Mouse (Mus musculus) liver, postnatal 0 days (tissue): ENCODE data around the gene Sdhaf3.
A peak's percentile ranks its signal among the peaks of the same experiment; 100 is the strongest.

Experiments
- CTCF ChIP-seq: sonication (generic); IDR thresholded peaks from 2 replicates; pipeline ENCODE4 v1.5.1; 2016; ENCODE audit warnings: antibody characterized with exemption, low read depth
- EP300 ChIP-seq: IDR thresholded peaks from 2 replicates; pipeline ENCODE4 v1.6.1; 2016; ENCODE audit warnings: antibody characterized with exemption, low read depth, mild to moderate bottlenecking

- TF ChIP-seq EP300 (0 out of 2 replicates have a peak, but pooled peaks have one; percentile 13), CTCF (peak; percentile 42)
These were observed at the start of gene Sdhaf3 for GRCm38 (mm10) chr6:6955764-6956561.
